Mouse (Mus musculus): ENCODE results near the gene Iqgap2.

Iqgap2 gene

DNA sequence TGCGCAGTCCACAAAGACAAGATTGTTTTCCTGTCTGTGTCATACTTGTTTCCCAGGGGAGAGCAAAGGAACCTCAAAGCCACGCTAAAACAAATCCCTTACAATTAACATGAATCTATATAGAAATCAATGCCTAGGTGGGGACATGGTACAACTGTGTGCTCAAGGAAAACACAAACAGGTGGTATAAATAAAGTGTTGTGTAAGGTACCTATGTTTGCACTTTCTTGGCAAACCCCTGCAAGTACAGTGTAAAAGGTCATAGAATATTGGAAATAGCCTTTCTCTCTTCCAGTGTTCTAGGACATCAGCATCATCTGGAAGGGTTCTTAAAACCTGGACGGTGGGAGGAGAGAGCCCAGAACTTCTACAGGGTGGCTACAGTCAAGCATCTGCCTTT lies 7.3 kb downstream of the Iqgap2 start:
- in situ Hi-C loops (cut with MboI): no loop called here

DNA sequence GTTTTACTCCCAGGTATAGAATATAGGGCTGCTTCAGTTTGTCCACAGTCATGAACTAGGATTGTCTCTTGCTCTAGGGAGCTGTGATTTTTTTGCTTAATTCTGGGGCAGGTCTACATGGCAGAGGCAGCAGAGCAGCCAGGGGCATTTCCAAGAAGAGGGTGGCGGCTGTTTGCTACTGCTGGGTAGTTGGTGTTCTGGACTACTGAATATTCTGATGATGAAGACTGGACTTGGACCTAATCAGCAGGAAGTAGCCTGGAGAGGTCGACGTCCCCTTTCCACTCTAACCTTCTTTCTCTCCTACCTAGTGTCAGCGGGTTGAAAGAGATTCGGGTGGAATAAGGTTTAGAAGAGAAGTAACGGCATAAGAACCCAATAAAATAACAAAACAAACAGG lies 9.7 kb downstream of the Iqgap2 start:
- in situ Hi-C loops (cut with MboI): no loop called here

DNA sequence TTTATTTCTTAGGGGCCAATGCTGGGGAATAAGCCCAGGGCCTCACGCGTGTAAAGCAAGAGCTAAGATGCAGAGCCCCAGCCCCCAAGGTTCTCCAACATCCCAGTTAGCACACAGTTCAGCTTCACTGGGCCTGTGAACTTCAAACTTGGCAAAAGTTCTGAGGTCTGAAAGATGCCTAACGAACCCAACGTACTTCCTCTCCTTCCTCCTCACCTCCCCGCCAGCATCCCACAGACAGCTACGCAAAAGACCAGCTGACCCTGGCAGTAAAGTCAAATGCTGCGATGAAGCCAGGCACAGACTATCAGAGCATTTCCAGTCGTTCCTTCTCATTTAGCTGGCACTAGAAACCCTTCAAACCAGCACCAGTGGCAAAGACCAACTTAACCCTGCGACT lies 10.3 kb downstream of the Iqgap2 start:
- in situ Hi-C loops (cut with MboI): no loop called here

DNA sequence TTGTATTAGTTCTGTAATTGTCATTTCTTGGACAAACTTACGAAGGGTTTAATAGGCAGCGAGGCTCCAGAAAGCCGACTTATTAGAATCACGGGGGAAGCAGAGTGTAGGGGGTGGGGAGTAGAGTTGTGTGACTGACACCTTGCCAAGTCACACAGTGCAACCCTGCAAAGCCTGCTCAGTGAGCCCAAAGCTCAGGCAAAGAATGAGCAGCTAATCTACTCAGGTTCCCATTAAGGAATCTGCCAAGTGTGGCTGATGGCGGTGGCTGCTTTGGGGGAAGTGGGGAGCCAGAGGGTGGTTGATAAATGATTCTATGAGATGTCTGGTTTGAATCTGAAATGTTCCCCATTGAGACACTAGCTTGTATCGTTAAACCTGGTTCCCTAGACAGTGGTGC lies 11.1 kb downstream of the Iqgap2 start:
- in situ Hi-C loops (cut with MboI): no loop called here

DNA sequence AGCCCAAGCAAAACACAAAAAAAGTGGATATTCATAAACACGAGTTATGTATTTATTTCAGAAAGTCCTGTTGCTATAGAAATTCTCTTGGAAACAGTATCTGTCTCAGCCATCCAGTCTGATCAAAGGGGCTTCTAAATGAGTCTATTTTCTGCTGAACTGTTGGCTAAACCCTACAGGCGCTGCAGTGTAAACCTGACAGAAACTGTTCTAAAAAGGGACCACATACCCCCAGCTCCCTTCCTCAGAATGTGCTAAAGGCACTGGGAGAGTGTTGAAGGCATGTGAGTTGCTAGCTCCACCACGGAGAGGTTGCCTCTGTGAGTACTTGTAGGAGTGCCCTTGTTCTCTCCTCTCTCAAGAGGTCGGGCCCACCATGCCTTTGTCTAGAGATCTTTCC lies 19.7 kb downstream of the Iqgap2 start:
- in situ Hi-C loops (cut with MboI): no loop called here

DNA sequence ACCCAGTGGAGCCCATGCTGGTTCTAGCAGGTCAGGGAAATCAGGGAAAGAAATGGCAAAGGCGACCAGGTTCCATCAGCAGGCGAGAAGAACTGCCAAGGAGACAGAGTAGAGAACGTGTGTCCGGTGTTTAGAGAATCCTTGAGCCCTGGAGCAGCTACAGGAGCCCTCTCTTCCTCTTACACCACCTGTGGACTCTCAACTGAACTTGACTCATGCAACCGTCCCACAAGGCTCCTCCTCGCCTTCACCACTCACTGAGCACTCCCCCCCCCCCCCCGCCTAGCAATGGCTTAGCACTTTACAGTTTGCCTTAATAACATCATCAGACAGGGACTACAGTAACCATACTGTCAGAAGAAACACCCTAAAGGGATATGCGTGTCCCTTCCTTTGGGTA lies 21.1 kb downstream of the Iqgap2 start:
- in situ Hi-C loops (cut with MboI): no loop called here

DNA sequence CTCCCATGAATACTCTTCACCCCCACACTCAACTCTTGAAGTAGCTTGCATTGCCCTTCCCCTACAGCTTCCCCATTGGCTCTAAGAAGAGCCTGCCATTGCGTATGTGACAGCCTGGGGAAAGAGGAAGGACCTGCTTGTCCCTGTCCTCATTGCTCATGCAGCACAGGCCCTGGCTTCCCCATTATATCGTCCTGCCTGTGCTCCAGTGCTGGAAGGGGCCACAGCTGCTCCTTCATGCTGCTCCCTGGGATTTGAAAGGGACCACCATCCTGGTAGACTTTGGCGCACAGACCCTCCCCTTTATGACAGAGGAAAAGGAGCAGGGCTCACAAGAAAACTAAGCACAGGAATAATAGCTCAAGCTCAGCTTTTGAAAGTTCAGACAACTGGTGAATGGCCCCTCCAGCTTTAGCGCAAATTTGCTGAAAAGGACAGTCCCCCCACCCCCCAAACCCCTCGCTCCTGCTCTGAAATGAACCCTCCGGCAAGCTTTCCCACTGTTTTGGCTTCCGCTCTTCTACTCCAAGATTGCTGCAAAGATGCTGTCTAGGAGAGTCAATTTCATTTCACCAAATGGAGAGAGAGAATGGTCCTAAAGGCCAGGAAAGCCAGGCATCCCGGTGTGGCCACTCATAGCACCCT lies 22.7 kb downstream of the Iqgap2 start:
- in situ Hi-C loops (cut with MboI): no loop called here

DNA sequence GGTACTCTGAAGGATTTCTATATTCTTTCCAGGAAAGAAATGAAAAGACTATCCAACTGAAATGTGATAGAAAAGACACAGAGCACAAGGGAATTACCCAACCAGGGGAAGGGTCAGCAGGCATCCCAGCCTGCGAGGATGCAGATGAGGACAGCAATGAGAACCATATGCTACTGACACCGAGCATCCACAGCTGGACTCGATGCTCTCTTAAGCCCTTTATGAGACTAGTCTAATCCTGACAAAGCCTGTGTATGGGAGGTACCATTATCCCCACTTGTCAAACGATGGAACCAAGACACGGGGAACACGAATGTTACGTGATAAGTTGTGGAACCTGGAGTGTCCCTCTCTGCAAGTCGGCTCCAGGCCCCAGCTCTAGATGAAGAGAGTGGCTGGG lies 29.5 kb downstream of the Iqgap2 start:
- in situ Hi-C loops (cut with MboI): no loop called here

DNA sequence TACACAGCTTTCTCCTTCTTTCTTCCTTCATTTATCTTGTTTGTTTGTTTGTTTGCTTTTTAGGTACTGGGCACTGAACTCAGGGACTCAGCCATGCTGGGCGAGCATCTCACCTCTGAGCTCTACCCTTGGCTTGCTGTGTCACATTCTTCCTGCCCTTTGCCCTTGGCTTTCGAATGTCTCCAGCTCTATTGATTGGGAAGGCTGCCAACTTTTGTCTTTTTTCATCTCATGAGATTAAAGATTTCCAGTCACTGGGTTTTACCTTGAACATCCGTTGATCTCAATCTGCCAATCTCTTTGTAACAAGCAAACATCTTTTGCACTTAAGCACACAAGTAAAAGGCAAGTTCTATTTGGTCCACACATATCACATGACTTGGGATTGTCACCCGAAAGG lies 32.5 kb downstream of the Iqgap2 start:
- in situ Hi-C loops (cut with MboI): no loop called here

DNA sequence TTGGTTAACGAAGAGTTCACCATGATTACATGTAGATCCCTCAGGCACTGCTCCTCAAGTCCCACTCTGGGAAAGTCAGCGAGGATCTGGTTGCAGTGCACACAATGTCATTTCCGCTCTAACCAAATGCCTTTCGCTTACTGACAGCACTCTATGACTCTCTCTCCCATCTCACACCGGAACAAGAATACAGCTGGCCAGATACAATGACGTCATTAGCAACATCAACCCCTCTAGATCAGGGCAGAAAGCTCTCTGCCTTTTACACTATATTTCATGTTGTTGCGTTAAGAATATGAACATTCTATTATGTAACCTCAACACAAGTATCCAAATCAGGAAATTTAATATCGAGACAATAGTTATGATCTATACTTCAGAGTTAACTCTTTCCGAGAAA lies 32.9 kb downstream of the Iqgap2 start:
- in situ Hi-C loops (cut with MboI): no loop called here

DNA sequence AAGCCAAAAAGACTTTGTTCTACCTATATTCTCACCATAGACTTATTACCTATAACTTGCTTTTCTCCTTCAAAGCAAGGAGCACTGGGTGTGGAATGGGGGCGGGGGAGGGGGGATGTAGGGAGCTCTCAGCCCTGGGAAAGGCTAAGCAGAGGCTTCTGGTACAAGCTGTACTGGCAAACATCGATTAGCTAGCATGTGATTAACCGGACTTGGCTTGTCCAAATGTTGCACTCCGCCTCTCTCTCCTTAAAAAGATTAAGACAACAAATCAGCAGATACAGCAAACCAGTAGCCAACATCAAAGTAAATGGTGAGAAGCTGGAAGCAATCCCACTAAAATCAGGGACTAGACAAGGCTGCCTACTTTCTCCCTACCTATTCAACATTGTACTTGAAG lies 36.2 kb downstream of the Iqgap2 start:
- in situ Hi-C loops (cut with MboI): no loop called here

DNA sequence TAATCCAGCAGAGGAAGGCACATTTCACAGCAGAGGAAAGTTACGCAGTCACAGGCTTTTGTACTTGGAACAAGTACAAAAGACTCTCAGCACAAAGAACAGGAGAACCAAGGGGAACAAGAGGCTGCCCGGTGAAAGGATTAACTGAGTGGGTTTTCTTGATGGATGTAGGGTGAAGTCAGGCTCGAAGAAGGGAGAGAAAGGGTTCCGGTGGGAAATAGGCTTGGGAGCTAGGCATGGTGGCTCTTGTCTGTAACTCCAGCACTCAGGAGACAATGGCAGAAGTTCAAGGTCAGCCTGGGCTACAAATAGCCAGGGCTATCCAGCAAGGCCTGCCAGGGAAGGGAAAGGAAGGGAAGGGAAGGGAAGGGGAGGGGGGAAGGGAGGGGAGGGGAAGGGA lies 40.1 kb downstream of the Iqgap2 start:
- in situ Hi-C loops (cut with MboI): no loop called here

DNA sequence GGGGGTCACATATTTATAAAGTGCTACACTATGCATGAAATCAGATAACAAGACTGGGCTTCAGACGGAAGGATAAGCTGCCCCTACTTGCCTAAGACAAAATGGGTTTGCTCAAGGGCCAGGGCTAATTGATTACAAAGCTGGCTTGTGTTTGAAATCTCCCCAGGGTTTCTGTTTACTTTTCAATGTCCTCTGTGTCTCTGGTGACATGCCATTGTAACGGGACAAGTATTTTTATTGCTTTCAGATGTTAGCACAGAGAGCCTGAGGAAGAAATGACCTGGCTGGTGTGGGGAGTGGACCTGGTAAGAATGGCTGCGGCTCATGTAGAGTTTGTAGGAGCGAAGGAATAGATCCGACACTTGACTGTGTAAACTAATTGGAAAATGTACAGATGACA lies 41.3 kb downstream of the Iqgap2 start:
- in situ Hi-C loops (cut with MboI): no loop called here

DNA sequence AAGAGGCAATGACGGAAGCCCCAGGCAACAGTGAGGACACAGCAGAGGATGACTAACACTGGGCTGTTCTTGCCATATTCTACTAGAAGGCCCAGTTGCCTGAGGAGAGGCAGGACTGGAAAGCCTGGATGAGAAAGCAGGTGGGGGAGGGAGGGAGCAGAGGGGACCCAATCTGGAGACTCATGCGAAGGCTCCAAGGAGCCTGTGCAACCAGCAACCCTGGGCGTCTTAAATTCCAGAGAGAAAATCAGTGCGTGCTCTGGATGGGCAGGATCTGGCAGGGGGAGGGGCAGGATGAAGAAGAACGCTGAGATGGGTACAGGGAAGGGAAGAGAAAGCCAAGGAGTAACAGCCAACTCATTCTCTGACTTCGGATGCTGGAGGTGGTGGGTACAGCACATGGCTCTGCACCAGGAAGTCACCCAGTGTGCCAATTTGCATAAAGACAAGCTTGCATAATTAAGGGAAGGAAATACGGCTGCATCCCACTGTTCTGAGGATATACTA lies 42.2 kb downstream of the Iqgap2 start:
- in situ Hi-C loops (cut with MboI): no loop called here

DNA sequence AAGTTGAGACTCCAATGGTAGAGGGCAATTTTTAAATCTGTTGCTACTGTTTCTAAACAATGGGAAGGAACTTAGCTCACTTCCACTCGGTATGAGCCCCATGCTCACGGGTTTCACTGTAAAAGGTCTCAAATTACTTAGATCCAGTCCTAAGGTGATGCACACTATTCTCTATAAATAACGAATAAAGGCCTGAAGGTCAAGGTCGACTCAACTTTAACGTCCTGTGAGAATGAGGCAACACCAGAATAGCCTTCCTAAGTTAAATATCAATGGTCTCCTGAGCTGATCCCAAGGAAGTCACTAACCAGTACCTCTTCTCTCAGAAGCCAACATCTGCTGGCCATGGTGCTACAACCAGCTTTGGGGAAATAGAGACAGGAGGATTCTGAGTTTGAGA lies 45.4 kb downstream of the Iqgap2 start:
- in situ Hi-C loops (cut with MboI): no loop called here

DNA sequence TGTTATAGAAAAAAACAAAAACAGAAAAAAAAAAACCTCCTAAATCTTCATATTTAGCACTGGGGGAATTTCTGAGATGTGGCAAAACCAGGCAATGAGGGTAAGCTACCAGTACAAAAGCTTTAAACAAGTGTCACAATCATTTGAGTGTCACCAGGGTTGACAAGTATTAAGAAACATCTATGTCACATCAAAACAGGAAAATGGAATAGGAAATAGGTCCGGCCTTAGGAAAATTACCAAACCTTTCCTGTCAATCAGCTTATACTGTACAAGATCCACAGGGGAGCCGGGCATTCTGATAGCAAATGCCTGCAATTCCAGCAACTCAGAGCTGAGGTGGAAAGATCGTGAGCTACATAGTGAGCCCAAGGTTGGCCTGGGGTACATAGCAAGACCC lies 46.8 kb downstream of the Iqgap2 start:
- in situ Hi-C loops (cut with MboI): no loop called here

DNA sequence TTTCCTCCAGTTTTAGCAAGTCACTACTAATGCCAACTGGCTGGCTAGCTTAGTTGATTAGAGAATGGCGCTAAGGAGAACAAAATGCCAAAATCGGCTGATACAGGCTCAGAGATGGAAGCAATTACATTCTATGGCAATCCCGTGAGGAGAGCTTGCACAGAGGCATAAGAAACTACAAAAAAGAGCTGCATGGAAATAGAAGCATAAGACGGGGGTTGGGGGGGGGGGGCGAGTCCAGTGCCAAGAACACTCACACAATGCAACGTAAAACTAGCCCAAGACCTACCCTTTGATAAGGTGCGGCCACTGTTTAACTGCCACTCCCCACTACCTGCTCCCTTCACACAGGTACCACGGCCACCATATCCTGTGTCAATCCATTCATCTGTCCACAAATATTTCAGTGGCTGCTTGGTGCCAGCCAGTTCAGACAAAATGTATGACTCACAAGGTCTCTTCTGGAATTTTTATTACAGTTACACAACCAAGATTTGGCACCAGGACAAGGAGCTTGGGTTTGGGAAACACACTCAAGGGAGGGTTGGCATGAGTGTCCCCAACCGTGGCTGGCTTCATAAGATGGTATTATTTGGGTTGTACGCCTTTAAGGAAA lies 48.2 kb downstream of the Iqgap2 start:
- in situ Hi-C loops (cut with MboI): no loop called here

DNA sequence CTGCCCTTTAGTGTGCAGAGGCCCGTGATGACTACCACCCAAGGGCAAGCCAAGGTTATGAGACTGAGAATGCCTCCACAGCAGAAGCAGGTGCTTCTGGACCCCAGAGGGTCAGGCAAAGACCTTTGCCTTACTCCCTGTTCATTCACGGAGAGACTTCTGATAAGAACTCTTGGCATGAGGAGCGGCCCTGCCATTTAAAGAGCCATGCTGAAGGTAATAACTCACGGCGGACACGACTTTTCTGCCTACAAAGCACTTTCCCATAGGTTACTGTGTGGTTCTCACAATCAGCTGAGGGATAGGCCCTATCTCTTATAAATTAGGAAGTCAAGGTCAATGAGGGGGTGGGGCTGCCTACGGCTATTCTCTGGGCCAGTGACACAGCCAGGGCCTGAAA lies 48.9 kb downstream of the Iqgap2 start:
- in situ Hi-C loops (cut with MboI): no loop called here

DNA sequence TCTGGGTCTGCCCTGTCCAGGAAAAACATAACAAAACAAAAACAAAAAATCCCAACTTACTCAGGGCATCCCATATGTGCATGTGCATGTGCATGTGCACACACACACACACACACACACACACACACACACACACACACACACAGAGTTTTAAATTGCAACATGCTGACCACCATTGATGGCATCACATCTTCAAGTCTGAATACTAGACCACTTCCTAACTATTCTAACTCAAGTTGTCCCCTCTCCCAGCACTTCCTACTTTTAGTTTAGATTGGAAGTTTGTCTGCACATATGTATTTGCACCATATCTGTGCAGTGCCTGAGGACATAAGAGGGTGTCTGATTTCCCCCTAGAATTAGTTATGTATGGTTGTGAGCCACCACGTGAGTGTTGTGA lies 49.8 kb downstream of the Iqgap2 start:
- in situ Hi-C loops (cut with MboI): no loop called here

DNA sequence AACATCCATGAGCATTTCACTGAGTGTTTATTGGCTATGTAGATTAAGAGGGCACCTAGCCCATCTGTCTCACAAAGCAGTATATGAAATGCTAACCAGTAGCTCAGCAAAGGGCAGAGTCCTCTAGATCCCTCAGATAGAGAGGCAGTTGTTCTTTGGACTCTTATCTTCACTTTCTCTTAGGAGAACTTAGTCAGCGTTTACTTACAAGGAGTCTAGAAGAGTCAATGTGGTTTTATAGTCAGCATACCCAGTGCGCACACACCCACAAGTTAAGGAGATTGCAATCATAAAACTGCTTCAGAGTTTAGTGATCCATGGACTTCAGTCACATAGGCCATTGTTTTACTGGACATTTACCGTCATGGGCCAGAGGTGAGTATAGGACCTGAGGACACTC lies 54.8 kb downstream of the Iqgap2 start:
- in situ Hi-C loops (cut with MboI): no loop called here

DNA sequence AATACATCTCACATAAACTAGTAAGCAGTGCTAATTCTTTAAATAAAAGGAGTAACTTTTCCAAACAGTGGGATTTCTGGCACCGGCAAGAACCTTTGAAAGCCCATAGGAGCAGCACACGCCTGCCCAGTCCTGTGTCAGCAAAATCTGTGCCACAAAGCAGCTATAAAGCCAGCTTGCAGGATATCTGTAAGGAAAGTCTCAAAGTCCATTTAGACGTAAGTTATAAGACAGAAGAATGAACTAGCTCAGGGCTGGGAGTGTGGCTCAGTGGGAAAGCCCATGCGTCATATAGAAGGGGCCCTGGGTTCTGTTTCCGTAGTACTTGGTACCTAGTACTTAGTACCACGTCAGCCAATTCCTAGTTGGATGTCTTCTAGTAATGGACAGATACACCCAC lies 58.2 kb downstream of the Iqgap2 start:
- in situ Hi-C loops (cut with MboI): no loop called here

DNA sequence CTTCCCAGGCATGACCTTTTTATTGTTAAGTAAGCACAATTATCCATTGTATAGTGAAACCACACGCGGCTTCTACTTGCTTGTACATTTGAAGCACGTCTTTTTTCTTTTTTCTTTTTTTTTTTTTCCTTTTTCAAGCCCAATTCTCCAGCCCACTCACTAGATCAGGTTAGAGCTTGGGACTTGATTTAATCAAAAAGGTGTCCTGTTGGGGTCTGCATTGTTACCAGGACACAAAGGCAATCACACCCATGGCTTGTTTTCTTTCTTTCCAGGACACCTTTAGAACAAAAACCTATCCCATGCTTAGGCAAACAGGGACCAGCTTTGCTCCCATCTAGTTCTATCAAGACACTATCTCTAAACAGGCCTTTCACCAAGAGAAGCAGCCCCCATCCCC lies 59.0 kb downstream of the Iqgap2 start:
- in situ Hi-C loops (cut with MboI): no loop called here

DNA sequence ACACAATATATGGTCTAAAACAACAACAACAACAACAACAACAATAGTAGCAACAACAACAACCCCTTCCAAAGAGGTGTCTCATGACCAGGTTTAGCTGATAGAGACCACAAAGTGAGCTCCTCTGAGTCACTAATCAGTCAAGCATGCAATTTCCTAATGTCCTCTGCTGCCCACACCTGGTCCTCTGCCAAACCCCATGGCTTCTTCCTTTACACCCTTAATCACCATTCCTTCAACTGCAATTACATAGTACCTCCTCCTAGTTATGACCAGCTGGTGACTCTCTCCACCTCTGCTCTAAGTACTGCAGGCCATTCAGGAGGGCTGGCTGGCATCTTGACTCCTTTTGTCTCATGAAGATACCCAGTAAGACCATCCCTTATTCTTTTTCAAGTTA lies 60.0 kb downstream of the Iqgap2 start:
- in situ Hi-C loops (cut with MboI): no loop called here

Data from mature B cell (primary cell).